Mouse (Mus musculus): ENCODE data around the gene Fat2. TPM values are rescaled to one million over a fixed set of nuclear protein-coding genes. Genes with fewer than 3 reads are reported as not detected.
A peak's percentile ranks its signal among the peaks of the same experiment; 100 is the strongest.

Fat2 gene
- polyA plus RNA-seq, 1 experiment from 2014 or later = 0.05 TPM

GRCm38 (mm10) chr11:55323854-55324253, 12.5 kb downstream of the Fat2 start:
- H3K4me1 ChIP-seq (ENCODE audit: control insufficient read depth, insufficient read depth, low read length) = no peaks in the 10 kb centered on the region
- H3K27ac ChIP-seq (ENCODE audit: low read depth, low read length) = no peak overlapping the region
- H3K4me2 ChIP-seq (ENCODE audit: low read depth) = no peak overlapping the region
- H3K9ac ChIP-seq (ENCODE audit: low read length) = no peak overlapping the region
- no peak overlapping the region for H3K4me3 ChIP-seq (ENCODE audit: low read depth, low read length)
- no peaks in the 10 kb centered on the region for H3K27me3 ChIP-seq (ENCODE audit: control insufficient read depth, insufficient read depth, low read length)
- WGBS = 58% methylated on average over 8 of the region's 8 CpGs
- no peaks in the 10 kb centered on the region for H3K36me3 ChIP-seq (ENCODE audit: control insufficient read depth, insufficient read depth, low read length)
- ATAC-seq (ENCODE audit: insufficient read depth, low FRiP score, low TSS enrichment) (no peak), DNase-seq (ENCODE audit: low spot score) (peak; percentile 42)
- no peaks in the 10 kb centered on the region for H3K9me3 ChIP-seq (ENCODE audit: control insufficient read depth, low read length)

- no peak overlapping the region for H3K4me2 ChIP-seq (ENCODE audit: low read depth)
- ATAC-seq (ENCODE audit: insufficient read depth, low FRiP score, low TSS enrichment) (no peak), DNase-seq (ENCODE audit: low spot score) (no peak)
- H3K27me3 ChIP-seq (ENCODE audit: control insufficient read depth, insufficient read depth, low read length) = no peaks in the 10 kb centered on the region
- no peak overlapping the region for H3K9ac ChIP-seq (ENCODE audit: low read length)
- no peaks in the 10 kb centered on the region for H3K4me1 ChIP-seq (ENCODE audit: control insufficient read depth, insufficient read depth, low read length)
- H3K4me3 ChIP-seq (ENCODE audit: low read depth, low read length) = no peak overlapping the region
- WGBS = 80% methylated on average over 2 of the region's 2 CpGs
- no peaks in the 10 kb centered on the region for H3K36me3 ChIP-seq (ENCODE audit: control insufficient read depth, insufficient read depth, low read length)
- H3K27ac ChIP-seq (ENCODE audit: low read depth, low read length) = no peak overlapping the region
- no peaks in the 10 kb centered on the region for H3K9me3 ChIP-seq (ENCODE audit: control insufficient read depth, low read length)
Measured at GRCm38 (mm10) chr11:55320990-55321389, 15.4 kb downstream of the Fat2 start.

- Histone ChIP-seq H3K4me1 (ENCODE audit: control insufficient read depth, insufficient read depth, low read length) (no peaks in the 10 kb centered on the region), H3K27me3 (ENCODE audit: control insufficient read depth, insufficient read depth, low read length) (no peaks in the 10 kb centered on the region), H3K9me3 (ENCODE audit: control insufficient read depth, low read length) (no peaks in the 10 kb centered on the region), H3K9ac (ENCODE audit: low read length) (no peak overlapping the region), H3K4me3 (ENCODE audit: low read depth, low read length) (no peak overlapping the region), H3K36me3 (ENCODE audit: control insufficient read depth, insufficient read depth, low read length) (no peaks in the 10 kb centered on the region), H3K27ac (ENCODE audit: low read depth, low read length) (no peak overlapping the region), H3K4me2 (ENCODE audit: low read depth) (no peak overlapping the region)
- 86% methylated on average over 6 of the region's 6 CpGs for WGBS
- no peak for DNase-seq (ENCODE audit: low spot score)
- ATAC-seq (ENCODE audit: insufficient read depth, low FRiP score, low TSS enrichment) = no peak
Measured at GRCm38 (mm10) chr11:55315966-55316365, 20.4 kb downstream of the Fat2 start.

- Histone ChIP-seq H3K4me2 (ENCODE audit: low read depth) (no peak overlapping the region), H3K27ac (ENCODE audit: low read depth, low read length) (no peak overlapping the region), H3K4me3 (ENCODE audit: low read depth, low read length) (no peak overlapping the region), H3K36me3 (ENCODE audit: control insufficient read depth, insufficient read depth, low read length) (no peaks in the 10 kb centered on the region), H3K9me3 (ENCODE audit: control insufficient read depth, low read length) (no peaks in the 10 kb centered on the region), H3K27me3 (ENCODE audit: control insufficient read depth, insufficient read depth, low read length) (no peaks in the 10 kb centered on the region), H3K9ac (ENCODE audit: low read length) (no peak overlapping the region), H3K4me1 (ENCODE audit: control insufficient read depth, insufficient read depth, low read length) (no peaks in the 10 kb centered on the region)
- ATAC-seq (ENCODE audit: insufficient read depth, low FRiP score, low TSS enrichment) (no peak), DNase-seq (ENCODE audit: low spot score) (no peak)
- WGBS = 55% methylated on average over 2 of the region's 2 CpGs
Measured at GRCm38 (mm10) chr11:55314704-55315047, 21.7 kb downstream of the Fat2 start.

- no peak overlapping the region for H3K27ac ChIP-seq (ENCODE audit: low read depth, low read length)
- no peaks in the 10 kb centered on the region for H3K27me3 ChIP-seq (ENCODE audit: control insufficient read depth, insufficient read depth, low read length)
- no peak overlapping the region for H3K4me2 ChIP-seq (ENCODE audit: low read depth)
- no peaks in the 10 kb centered on the region for H3K9me3 ChIP-seq (ENCODE audit: control insufficient read depth, low read length)
- H3K9ac ChIP-seq (ENCODE audit: low read length) = no peak overlapping the region
- no peaks in the 10 kb centered on the region for H3K36me3 ChIP-seq (ENCODE audit: control insufficient read depth, insufficient read depth, low read length)
- ATAC-seq (ENCODE audit: insufficient read depth, low FRiP score, low TSS enrichment) = no peak
- 30% methylated on average over 29 of the region's 29 CpGs for WGBS
- H3K4me1 ChIP-seq (ENCODE audit: control insufficient read depth, insufficient read depth, low read length) = no peaks in the 10 kb centered on the region
- no peak overlapping the region for H3K4me3 ChIP-seq (ENCODE audit: low read depth, low read length)
- no peak for DNase-seq (ENCODE audit: low spot score)
Measured at GRCm38 (mm10) chr11:55313768-55314703, 22.3 kb downstream of the Fat2 start.

- Histone ChIP-seq H3K4me1 (ENCODE audit: control insufficient read depth, insufficient read depth, low read length) (no peaks in the 10 kb centered on the region), H3K36me3 (ENCODE audit: control insufficient read depth, insufficient read depth, low read length) (no peaks in the 10 kb centered on the region), H3K27ac (ENCODE audit: low read depth, low read length) (no peak overlapping the region), H3K27me3 (ENCODE audit: control insufficient read depth, insufficient read depth, low read length) (no peaks in the 10 kb centered on the region), H3K9ac (ENCODE audit: low read length) (no peak overlapping the region), H3K4me2 (ENCODE audit: low read depth) (no peak overlapping the region), H3K4me3 (ENCODE audit: low read depth, low read length) (no peak overlapping the region), H3K9me3 (ENCODE audit: control insufficient read depth, low read length) (no peaks in the 10 kb centered on the region)
- 71% methylated on average over 4 of the region's 4 CpGs for WGBS
- ATAC-seq (ENCODE audit: insufficient read depth, low FRiP score, low TSS enrichment) (no peak), DNase-seq (ENCODE audit: low spot score) (no peak)
Measured at GRCm38 (mm10) chr11:55302350-55302749, 34.0 kb downstream of the Fat2 start.

GRCm38 (mm10) chr11:55293179-55293578, 43.2 kb downstream of the Fat2 start:
- no peaks in the 10 kb centered on the region for H3K4me1 ChIP-seq (ENCODE audit: control insufficient read depth, insufficient read depth, low read length)
- no peak overlapping the region for H3K4me3 ChIP-seq (ENCODE audit: low read depth, low read length)
- H3K4me2 ChIP-seq (ENCODE audit: low read depth) = no peak overlapping the region
- ATAC-seq (ENCODE audit: insufficient read depth, low FRiP score, low TSS enrichment) (no peak), DNase-seq (ENCODE audit: low spot score) (no peak)
- 86% methylated on average over 5 of the region's 5 CpGs for WGBS
- H3K9me3 ChIP-seq (ENCODE audit: control insufficient read depth, low read length) = no peaks in the 10 kb centered on the region
- no peak overlapping the region for H3K27ac ChIP-seq (ENCODE audit: low read depth, low read length)
- no peaks in the 10 kb centered on the region for H3K27me3 ChIP-seq (ENCODE audit: control insufficient read depth, insufficient read depth, low read length)
- no peak overlapping the region for H3K9ac ChIP-seq (ENCODE audit: low read length)
- H3K36me3 ChIP-seq (ENCODE audit: control insufficient read depth, insufficient read depth, low read length) = no peaks in the 10 kb centered on the region

GRCm38 (mm10) chr11:55291901-55292300, 44.5 kb downstream of the Fat2 start:
- Histone ChIP-seq H3K27me3 (ENCODE audit: control insufficient read depth, insufficient read depth, low read length) (no peaks in the 10 kb centered on the region), H3K9me3 (ENCODE audit: control insufficient read depth, low read length) (no peaks in the 10 kb centered on the region), H3K9ac (ENCODE audit: low read length) (no peak overlapping the region), H3K4me2 (ENCODE audit: low read depth) (no peak overlapping the region), H3K27ac (ENCODE audit: low read depth, low read length) (no peak overlapping the region), H3K4me1 (ENCODE audit: control insufficient read depth, insufficient read depth, low read length) (no peaks in the 10 kb centered on the region), H3K36me3 (ENCODE audit: control insufficient read depth, insufficient read depth, low read length) (no peaks in the 10 kb centered on the region), H3K4me3 (ENCODE audit: low read depth, low read length) (no peak overlapping the region)
- DNase-seq (ENCODE audit: low spot score) = no peak
- 88% methylated on average over 7 of the region's 7 CpGs for WGBS
- no peak for ATAC-seq (ENCODE audit: insufficient read depth, low FRiP score, low TSS enrichment)

GRCm38 (mm10) chr11:55289851-55290391, 46.4 kb downstream of the Fat2 start:
- H3K27ac ChIP-seq (ENCODE audit: low read depth, low read length) = no peak overlapping the region
- no peaks in the 10 kb centered on the region for H3K4me1 ChIP-seq (ENCODE audit: control insufficient read depth, insufficient read depth, low read length)
- ATAC-seq (ENCODE audit: insufficient read depth, low FRiP score, low TSS enrichment) (no peak), DNase-seq (ENCODE audit: low spot score) (no peak)
- H3K27me3 ChIP-seq (ENCODE audit: control insufficient read depth, insufficient read depth, low read length) = no peaks in the 10 kb centered on the region
- no peak overlapping the region for H3K4me3 ChIP-seq (ENCODE audit: low read depth, low read length)
- WGBS = 80% methylated on average over 5 of the region's 5 CpGs
- no peaks in the 10 kb centered on the region for H3K36me3 ChIP-seq (ENCODE audit: control insufficient read depth, insufficient read depth, low read length)
- H3K4me2 ChIP-seq (ENCODE audit: low read depth) = no peak overlapping the region
- no peaks in the 10 kb centered on the region for H3K9me3 ChIP-seq (ENCODE audit: control insufficient read depth, low read length)
- no peak overlapping the region for H3K9ac ChIP-seq (ENCODE audit: low read length)

All from neural tube, embryonic 11.5 days (tissue).